Mouse (Mus musculus) MEL (cell line): ENCODE data around the gene Lhfp. TPM values are rescaled to one million over a fixed set of nuclear protein-coding genes. Genes with fewer than 3 reads are reported as not detected.
"Not testable (repeated sequence)": the region's sequence is repeated elsewhere in the genome, so short reads cannot be mapped to it uniquely, and the experiment has no call there.

Source experiments
- DNase-seq: peaks from one replicate; pipeline ENCODE4 v3.0.0; 2011; ENCODE audit warnings: low read depth, low spot score
- H3K27ac ChIP-seq: 2 replicates; pipeline ENCODE4 v1.5.1; 2012; ENCODE audit warnings: low read depth, mild to moderate bottlenecking, control low read depth, low read length, moderate library complexity; ENCODE audit not compliant: control insufficient read depth
- H3K27me3 ChIP-seq, 2 experiments: fragments of 150-350 bp in 1 of 2; sonication (generic) in 1 of 2; 2 replicates each; pipeline ENCODE4 v1.6.1; 2012; ENCODE audit warnings: low read length in 2 of 2, mild to moderate bottlenecking in 2 of 2, improper control_type of control experiment in 1 of 2, moderate library complexity in 1 of 2; ENCODE audit not compliant: insufficient read depth in 2 of 2, control insufficient read depth in 1 of 2
- H3K36me3 ChIP-seq, 2 experiments: 2 replicates each; pipeline ENCODE4 v1.6.1; 2012 to 2014; ENCODE audit warnings: low read length in 2 of 2, improper control_type of control experiment in 1 of 2, inconsistent platforms in 1 of 2, mild to moderate bottlenecking in 1 of 2; ENCODE audit not compliant: insufficient read depth in 2 of 2, control insufficient read depth in 1 of 2
- H3K4me1 ChIP-seq, 2 experiments: fragments of 150-350 bp in 1 of 2; sonication (generic) in 1 of 2; 2 replicates each; pipeline ENCODE4 v1.6.1; 2012; ENCODE audit warnings: low read length in 2 of 2, improper control_type of control experiment in 1 of 2, mild to moderate bottlenecking in 1 of 2; ENCODE audit not compliant: insufficient read depth in 2 of 2, control insufficient read depth in 1 of 2
- H3K4me3 ChIP-seq, 2 experiments: fragments of 150-350 bp in 1 of 2; sonication (generic) in 1 of 2; 2 replicates each; pipeline ENCODE4 v1.5.1; 2012; ENCODE audit warnings: low read depth in 2 of 2, low read length in 2 of 2, mild to moderate bottlenecking in 2 of 2, moderate library complexity in 2 of 2, control low read depth in 1 of 2, improper control_type of control experiment in 1 of 2; ENCODE audit not compliant: control insufficient read depth in 1 of 2, insufficient read depth in 1 of 2
- H3K79me2 ChIP-seq: 2 replicates; pipeline ENCODE4 v1.6.1; 2012; ENCODE audit warnings: mild to moderate bottlenecking, low read length, moderate library complexity; ENCODE audit not compliant: control insufficient read depth, poor library complexity, insufficient read depth
- H3K9ac ChIP-seq: 2 replicates; pipeline ENCODE4 v1.6.1; 2012; ENCODE audit warnings: low read depth, mild to moderate bottlenecking, control low read depth, low read length, moderate library complexity; ENCODE audit not compliant: control insufficient read depth, poor library complexity, severe bottlenecking
- H3K9me3 ChIP-seq: fragments of 150-350 bp; sonication (generic); replicated peaks from 2 replicates; pipeline ENCODE4 v1.6.1; 2012; ENCODE audit warnings: mild to moderate bottlenecking, low read length, improper control_type of control experiment, moderate library complexity; ENCODE audit not compliant: insufficient read depth
- CTCF ChIP-seq, 3 experiments: IDR thresholded peaks in 2 of 3; conservative IDR thresholded peaks in 1 of 3; 2 replicates each; pipeline ENCODE4 v1.5.1; 2011 to 2012; ENCODE audit warnings: low read length in 3 of 3, low read depth in 2 of 3, mild to moderate bottlenecking in 2 of 3, improper control_type of control experiment in 1 of 3, inconsistent platforms in 1 of 3, mixed read lengths in 1 of 3, moderate library complexity in 1 of 3; ENCODE audit not compliant: control insufficient read depth in 1 of 3, insufficient read depth in 1 of 3, poor library complexity in 1 of 3, severe bottlenecking in 1 of 3
- E2F4 ChIP-seq: IDR thresholded peaks from 2 replicates; pipeline ENCODE4 v1.6.1; 2011; ENCODE audit warnings: low read depth, low read length, improper control_type of control experiment, borderline replicate concordance
- HCFC1 ChIP-seq: IDR thresholded peaks from 2 replicates; pipeline ENCODE4 v1.6.1; 2012; ENCODE audit warnings: low read depth, mild to moderate bottlenecking, inconsistent platforms, low read length, improper control_type of control experiment, moderate library complexity
- KAT2A ChIP-seq: conservative IDR thresholded peaks from 2 replicates; pipeline ENCODE4 v1.6.1; 2012; ENCODE audit warnings: low read depth, low read length, improper control_type of control experiment, inconsistent platforms
- NELFE ChIP-seq: IDR thresholded peaks from 2 replicates; pipeline ENCODE4 v1.6.1; 2011; ENCODE audit warnings: low read depth, low read length, improper control_type of control experiment
- POLR2A ChIP-seq, 2 experiments: IDR thresholded peaks; 2 replicates each; pipeline ENCODE4 v1.6.1; 2011 to 2012; ENCODE audit warnings: low read length in 2 of 2, mild to moderate bottlenecking in 2 of 2, control low read depth in 1 of 2, improper control_type of control experiment in 1 of 2, low read depth in 1 of 2, moderate library complexity in 1 of 2; ENCODE audit not compliant: control insufficient read depth in 1 of 2, insufficient read depth in 1 of 2, poor library complexity in 1 of 2
- RAD21 ChIP-seq: IDR thresholded peaks from 2 replicates; pipeline ENCODE4 v1.6.1; 2011; ENCODE audit warnings: mild to moderate bottlenecking, low read depth, low read length, improper control_type of control experiment
- SMC3 ChIP-seq: IDR thresholded peaks from 2 replicates; pipeline ENCODE4 v1.6.1; 2011; ENCODE audit warnings: low read depth, low read length, improper control_type of control experiment
- TCF12 ChIP-seq: IDR thresholded peaks from 2 replicates; pipeline ENCODE4 v1.6.1; 2014; ENCODE audit warnings: low read depth, mild to moderate bottlenecking, inconsistent platforms, low read length, improper control_type of control experiment, moderate library complexity
- ZC3H11A ChIP-seq: IDR thresholded peaks from 2 replicates; pipeline ENCODE4 v1.6.1; 2012; ENCODE audit warnings: low read depth, mild to moderate bottlenecking, inconsistent platforms, low read length, improper control_type of control experiment
- ZKSCAN1 ChIP-seq: IDR thresholded peaks from 2 replicates; pipeline ENCODE4 v1.6.1; 2012; ENCODE audit warnings: low read depth, mild to moderate bottlenecking, inconsistent platforms, low read length, improper control_type of control experiment, moderate library complexity
- ZMIZ1 ChIP-seq: IDR thresholded peaks from 2 replicates; pipeline ENCODE4 v1.6.1; 2012; ENCODE audit warnings: low read depth, mild to moderate bottlenecking, inconsistent platforms, low read length, improper control_type of control experiment, moderate library complexity
- polyA plus RNA-seq, 2 experiments: library from polyadenylated mRNA; stranded (reverse) in 1 of 2; unstranded in 1 of 2; fragments of >175 nt in 1 of 2; fragments of >200 nt in 1 of 2; gene quantifications; 2 replicates each; pipeline versions ENCODE4 v1.2.1 to v1.2.4; 2012; ENCODE audit warnings: low replicate concordance in 2 of 2, low read depth in 1 of 2; ENCODE audit not compliant: insufficient read length in 2 of 2, insufficient read depth in 1 of 2, missing spikeins in 1 of 2
- total RNA-seq: library from RNA; depleted of rRNA; stranded (reverse); fragments of 300-350 nt; gene quantifications from 2 replicates; pipeline ENCODE4 v1.2.3, GENCODE M21; 2012

Lhfp gene
- total and polyA plus RNA-seq, 3 experiments, result not detected

- H3K9ac ChIP-seq, result no peak overlapping the region
- H3K79me2 ChIP-seq, result no peaks in the 10 kb centered on the region
- no peaks in the 10 kb centered on the region for H3K4me1 ChIP-seq
- H3K27me3 ChIP-seq, result no peaks in the 10 kb centered on the region
- no peaks in the 10 kb centered on the region for H3K36me3 ChIP-seq
- no peak overlapping the region for H3K27ac ChIP-seq
- H3K4me3 ChIP-seq, result no peak overlapping the region
- no peak for TF ChIP-seq KAT2A
- no peak for TF ChIP-seq ZKSCAN1
- no peak for TF ChIP-seq HCFC1
- TF ChIP-seq TCF12, result no peak
- no peak for TF ChIP-seq ZMIZ1
- no peak for TF ChIP-seq E2F4
- no peak for TF ChIP-seq NELFE
- TF ChIP-seq, all 39 proteins: peak for 0
- no peak for DNase-seq
- H3K9me3 ChIP-seq, result no peaks in the 10 kb centered on the region
Measured at GRCm38 (mm10) chr3:53230562-53230961, 189.2 kb downstream of the Lhfp start.

GRCm38 (mm10) chr3:53231112-53231511 lies 189.8 kb downstream of the Lhfp start:
- no peaks in the 10 kb centered on the region for H3K36me3 ChIP-seq
- no peaks in the 10 kb centered on the region for H3K9me3 ChIP-seq
- H3K9ac ChIP-seq, result no peak overlapping the region
- DNase-seq, result no peak
- TF ChIP-seq POLR2A (IDR thresholded peaks at IDR 0.05; ENCODE audit: control insufficient read depth in 1 of 2, insufficient read depth in 1 of 2, low read depth in 1 of 2, low read length in 2 of 2, poor library complexity in 1 of 2), result no peak
- TF ChIP-seq RAD21, result no peak
- H3K4me1 ChIP-seq, result no peaks in the 10 kb centered on the region
- no peaks in the 10 kb centered on the region for H3K27me3 ChIP-seq
- no peaks in the 10 kb centered on the region for H3K79me2 ChIP-seq
- no peak overlapping the region for H3K4me3 ChIP-seq
- no peak overlapping the region for H3K27ac ChIP-seq

- DNase-seq, H3K4me3 ChIP-seq, H3K36me3 ChIP-seq, H3K9ac ChIP-seq, H3K4me1 ChIP-seq, H3K27me3 ChIP-seq, H3K9me3 ChIP-seq, H3K79me2 ChIP-seq, H3K27ac ChIP-seq: not testable (repeated sequence)
Measured at GRCm38 (mm10) chr3:53232411-53232810, 191.1 kb downstream of the Lhfp start.

- DNase-seq, result peak; percentile 7
- Histone ChIP-seq H3K9me3 (no peaks in the 10 kb centered on the region), H3K27ac (no peak overlapping the region), H3K4me1 (no peaks in the 10 kb centered on the region), H3K4me3 (no peak overlapping the region), H3K9ac (no peak overlapping the region), H3K36me3 (no peaks in the 10 kb centered on the region), H3K79me2 (no peaks in the 10 kb centered on the region), H3K27me3 (no peaks in the 10 kb centered on the region)
- TF ChIP-seq SMC3, result peak; percentile 24; the same call in 1 of the 2 replicates
- TF ChIP-seq CTCF (IDR thresholded peaks at IDR 0.05 in 2 of 3, conservative IDR thresholded peaks at IDR 0.05 in 1 of 3; ENCODE audit: control insufficient read depth in 1 of 3, insufficient read depth in 1 of 3, low read depth in 2 of 3, low read length in 3 of 3, poor library complexity in 1 of 3, severe bottlenecking in 1 of 3), result peak; percentile 22 to 44 (median 29)
- TF ChIP-seq ZC3H11A, result no peak
- TF ChIP-seq RAD21, result peak; percentile 3
Measured at GRCm38 (mm10) chr3:53234689-53235088, 193.4 kb downstream of the Lhfp start.
